Mouse (Mus musculus) kidney, adult 9 months (tissue): ENCODE results near the gene 4833439L19Rik.
A peak's percentile ranks its signal among the peaks of the same experiment; 100 is the strongest.

Experiments used
- DNase-seq: peaks from one replicate; pipeline ENCODE4 v3.0.0; 2022

4833439L19Rik gene

DNA sequence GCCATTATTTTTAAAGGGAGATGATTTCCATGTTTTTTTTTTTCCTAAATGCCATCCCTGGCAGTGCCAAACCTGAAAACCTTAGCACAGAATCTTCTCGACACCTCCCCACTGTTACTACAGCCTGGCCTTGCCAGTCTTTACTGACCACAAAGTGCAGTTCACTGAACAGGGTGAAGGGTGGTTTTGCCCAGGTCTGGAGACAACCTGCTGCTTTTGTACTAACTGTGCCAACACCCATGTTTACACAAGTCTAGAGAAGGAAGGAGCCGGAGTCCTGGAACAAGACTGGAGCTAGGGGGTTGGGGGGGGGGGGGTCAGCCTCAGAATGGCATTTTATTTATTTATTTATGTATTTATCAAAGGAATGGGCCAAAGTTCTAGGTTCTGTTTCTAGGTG, 16.1 kb upstream of the 4833439L19Rik start:
- peak; percentile 50 for DNase-seq

DNA sequence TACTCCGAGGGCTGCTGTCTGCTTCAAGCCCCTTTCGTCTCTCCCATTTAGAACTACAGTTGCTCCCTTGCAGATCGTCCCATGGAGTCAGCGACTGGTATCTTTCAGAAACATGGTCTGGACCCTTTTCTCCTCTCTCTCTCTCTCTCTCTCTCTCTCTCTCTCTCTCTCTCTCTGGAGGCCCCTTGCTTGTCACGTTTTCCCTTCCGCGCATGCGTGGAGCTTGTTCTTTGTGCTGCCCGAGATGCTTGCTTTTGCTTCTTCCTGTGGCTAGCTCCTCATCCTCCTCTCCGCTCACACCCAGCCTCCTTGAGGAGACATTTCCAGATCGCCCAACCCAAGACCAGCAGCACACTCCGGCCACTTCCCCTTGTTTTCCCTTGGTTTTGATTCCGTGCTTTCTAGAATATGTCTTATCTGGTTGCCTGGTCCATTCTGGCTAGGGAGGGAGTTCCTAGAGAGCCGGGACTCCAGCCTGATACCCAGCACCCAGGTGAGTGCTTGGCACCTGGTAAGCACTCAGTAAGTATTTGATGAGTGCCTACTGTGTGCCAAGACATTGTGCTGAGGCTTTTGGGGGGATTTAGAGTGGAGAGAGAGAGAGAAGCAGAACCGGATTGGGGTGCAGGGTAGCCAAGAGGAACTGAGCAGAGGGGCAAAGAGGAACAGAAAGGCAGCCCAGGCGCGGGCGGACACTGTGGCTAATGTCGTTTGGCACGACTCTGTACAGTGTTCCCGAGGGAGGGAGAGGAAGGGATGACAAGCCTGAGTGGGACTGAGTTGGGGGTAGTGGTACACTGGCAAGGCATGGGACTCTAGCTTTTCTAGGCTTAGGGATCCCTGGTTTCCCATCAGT, 12.6 kb upstream of the 4833439L19Rik start:
- no peak for DNase-seq

DNA sequence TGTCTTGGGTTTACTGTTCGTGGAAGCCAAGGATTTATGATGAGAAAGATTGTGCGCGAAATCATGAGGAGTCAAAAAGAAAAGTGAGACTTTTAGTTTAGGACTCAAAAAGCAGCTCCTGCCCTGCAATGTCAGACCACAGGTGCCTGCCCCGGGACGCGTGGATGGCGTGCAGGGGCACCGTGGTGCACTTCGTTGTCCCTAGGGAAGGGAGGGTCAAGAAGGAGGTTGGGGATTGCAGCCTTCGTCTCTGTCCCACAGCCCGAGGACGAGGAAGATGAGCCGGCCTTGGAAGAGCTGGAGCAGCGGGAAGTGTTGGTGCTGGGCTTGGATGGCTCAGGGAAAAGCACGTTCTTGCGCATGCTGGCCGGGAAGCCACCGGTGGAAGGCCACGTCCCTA, 10.3 kb upstream of the 4833439L19Rik start:
- no peak for DNase-seq

GRCm38 (mm10) chr13:54574854-54575481, 9.7 kb upstream of the 4833439L19Rik start, which contains the start of gene Arl10:
Arl10 (plus strand) TSS chr13:54575015.
- peak; percentile 81 for DNase-seq

- DNase-seq: no peak
Measured at GRCm38 (mm10) chr13:54572621-54573020, 7.4 kb upstream of the 4833439L19Rik start.

DNA sequence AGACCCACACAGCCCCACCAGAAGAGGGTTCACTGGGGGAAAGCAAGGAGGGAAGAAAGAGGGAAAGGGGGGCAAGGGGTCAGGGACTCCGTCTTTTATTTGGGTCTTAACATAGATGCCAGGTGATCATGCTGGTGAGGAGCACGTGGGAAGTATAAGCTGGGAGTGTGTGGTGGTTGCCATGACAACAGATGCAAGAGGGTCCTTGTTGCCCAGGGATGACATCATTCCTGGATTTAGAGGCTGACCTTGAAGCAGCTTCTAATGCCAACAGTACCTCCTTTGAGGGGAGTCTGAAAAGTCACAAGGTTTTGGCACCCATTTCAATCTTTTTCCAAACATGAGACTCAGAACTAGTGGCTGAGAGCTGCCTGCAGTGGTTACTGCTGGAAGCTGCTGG, 6.4 kb upstream of the 4833439L19Rik start:
- no peak for DNase-seq

GRCm38 (mm10) chr13:54570736-54571135, 5.5 kb upstream of the 4833439L19Rik start:
- DNase-seq: no peak

GRCm38 (mm10) chr13:54569282-54569681, 4.0 kb upstream of the 4833439L19Rik start:
- no peak for DNase-seq

GRCm38 (mm10) chr13:54568380-54568779, 3.1 kb upstream of the 4833439L19Rik start:
- DNase-seq: peak; percentile 84

GRCm38 (mm10) chr13:54565594-54566345, 535 bp upstream of the 4833439L19Rik start:
- peak; percentile 94 for DNase-seq

DNA sequence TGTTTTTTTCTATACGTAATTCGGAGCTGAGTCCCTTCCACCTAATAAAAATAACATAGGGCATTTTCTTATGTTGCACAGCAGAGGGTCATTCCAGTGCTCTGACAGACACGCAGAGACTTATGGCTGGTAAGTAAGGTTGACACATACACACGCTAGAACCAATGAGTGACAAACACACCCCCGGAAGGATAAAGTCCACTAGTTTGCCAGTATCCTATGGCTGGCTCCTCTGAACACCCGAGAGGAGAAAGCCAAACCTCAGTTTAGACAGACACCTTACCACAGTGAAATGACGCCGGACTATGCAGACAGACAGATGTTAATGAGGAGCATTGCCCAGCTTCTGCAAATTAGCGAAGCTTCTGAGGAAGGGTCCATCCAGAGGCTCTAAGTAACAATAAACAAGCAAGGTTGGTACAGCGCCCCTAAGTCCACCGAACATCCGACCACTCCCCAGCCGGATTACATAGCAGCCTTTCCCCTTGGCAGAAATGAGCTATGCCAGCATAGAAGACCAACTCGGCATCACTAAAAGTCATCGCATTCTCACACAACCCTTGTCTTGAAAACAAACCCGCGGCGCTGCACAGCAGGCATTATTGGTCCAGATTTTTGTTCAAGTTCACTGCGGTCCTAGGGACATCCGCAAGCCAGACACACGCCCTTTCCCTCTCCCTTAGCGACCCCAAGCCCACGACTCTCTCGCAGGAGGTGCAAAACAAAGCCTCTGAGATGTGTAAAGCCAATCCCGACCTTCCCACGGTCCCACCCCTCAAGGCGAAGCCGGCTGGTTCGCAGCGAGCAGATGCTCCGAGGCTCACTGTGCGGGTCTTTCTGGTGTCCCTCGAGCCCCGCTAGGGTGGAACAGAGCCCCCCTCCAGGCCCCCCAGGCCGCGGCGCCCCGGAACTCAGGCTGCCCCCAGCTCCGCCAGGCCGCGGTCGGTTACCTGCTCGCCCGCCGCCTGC, 719 bp downstream of the 4833439L19Rik start:
- DNase-seq: peak; percentile 66

DNA sequence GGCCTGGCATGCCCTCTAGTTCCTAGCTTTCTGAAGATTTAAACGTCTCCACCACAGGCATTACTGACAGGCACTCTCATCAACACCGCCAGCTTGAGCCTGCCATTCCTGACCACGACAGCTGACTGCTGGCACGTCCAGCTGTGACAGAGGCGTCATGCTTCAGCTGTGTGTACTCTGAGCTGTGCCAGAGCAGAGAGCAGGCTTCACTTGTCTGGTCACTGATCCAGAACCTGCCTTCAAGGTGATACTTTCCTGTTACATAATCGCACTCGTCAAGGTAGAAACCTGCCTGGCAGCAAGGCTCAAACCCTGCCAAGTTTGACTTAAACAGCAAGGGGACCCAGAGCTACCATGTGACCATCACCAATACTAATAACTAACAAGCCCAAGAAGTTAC, 2.7 kb downstream of the 4833439L19Rik start:
- DNase-seq: peak; percentile 98

GRCm38 (mm10) chr13:54560608-54561007, 4.6 kb downstream of the 4833439L19Rik start:
- DNase-seq: peak; percentile 23

DNA sequence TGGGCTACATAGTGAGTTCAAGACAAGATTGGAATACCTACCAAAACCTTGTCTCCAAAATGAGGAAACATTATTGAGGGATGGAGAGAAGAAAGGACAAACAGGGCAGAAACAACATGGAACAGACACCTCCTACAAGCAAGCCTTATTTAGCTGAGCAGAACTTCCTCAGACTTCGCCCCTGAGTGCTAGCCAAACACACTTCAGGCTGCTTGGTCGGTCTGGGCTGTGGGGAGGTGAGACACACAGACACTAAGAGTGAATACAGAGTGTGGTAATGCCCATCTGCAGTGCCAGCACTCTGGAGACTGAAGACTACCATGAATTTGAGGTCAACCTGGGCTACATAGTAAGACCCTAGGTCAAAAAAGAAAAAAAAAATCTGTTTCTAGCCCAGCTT, 5.6 kb downstream of the 4833439L19Rik start:
- DNase-seq: peak; percentile 64

DNA sequence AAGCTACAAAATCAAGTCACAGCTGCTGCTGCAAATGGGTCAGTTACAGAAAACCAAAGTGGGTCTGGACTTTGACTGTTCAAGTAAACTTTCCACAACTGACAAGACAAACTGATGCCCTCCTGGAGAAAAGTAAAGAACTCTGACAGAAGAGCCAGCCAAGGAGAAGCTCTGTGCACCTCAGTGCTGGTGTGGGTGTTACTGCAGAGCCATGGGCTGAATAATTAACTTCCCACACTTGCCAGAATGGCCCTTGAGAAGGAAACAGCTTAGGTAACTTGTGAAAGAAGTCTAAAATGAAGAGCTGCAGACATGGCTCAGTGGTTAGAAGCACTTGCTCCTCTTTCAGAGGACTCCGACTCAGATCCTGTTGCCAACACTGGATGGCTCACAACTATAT, 7.6 kb downstream of the 4833439L19Rik start:
- peak; percentile 90 for DNase-seq

GRCm38 (mm10) chr13:54556796-54557195, 8.4 kb downstream of the 4833439L19Rik start:
- peak; percentile 82 for DNase-seq

- DNase-seq: no peak
Measured at GRCm38 (mm10) chr13:54556176-54556575, 9.1 kb downstream of the 4833439L19Rik start.

DNA sequence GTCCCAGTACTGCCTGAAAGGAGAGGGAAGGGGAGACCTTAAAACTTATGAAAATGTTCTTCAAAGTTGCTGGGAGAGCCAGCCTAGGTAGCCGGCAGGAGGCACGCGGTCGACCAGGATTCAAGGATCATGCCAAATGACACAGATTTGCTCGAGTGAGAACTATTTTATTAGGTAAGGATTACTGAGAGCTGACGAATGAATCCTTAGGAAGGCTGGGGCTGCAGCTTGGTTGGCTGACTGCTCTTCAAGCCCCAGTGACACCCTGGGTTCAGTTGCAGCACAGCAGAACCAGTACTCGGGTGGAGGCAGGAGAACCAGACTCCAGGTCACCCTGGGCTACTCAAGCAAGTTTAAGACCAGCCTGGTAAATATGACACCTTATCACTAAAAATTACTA, 17.2 kb downstream of the 4833439L19Rik start:
- DNase-seq: peak; percentile 66

DNA sequence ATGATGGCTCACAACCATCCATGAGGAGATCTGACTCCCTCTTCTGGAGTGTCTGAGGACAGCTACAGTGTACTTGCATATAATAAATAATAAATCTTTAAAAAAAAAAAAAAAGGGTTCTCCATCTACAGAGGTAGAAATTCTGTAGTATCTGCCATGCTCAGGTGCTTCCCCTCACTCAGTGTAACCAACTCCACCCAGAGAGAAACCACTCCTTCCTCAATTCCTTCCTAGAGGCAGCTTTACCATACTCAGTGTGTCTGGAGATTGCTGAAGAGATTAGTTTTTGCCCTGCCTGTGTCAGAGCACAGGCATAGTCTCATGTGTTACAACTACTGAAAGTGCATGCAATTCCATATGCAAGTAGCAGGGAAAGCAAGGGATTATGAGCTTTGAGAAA, 33.1 kb downstream of the 4833439L19Rik start:
- DNase-seq: no peak

- no peak for DNase-seq
Measured at GRCm38 (mm10) chr13:54527140-54527539, 38.1 kb downstream of the 4833439L19Rik start.

GRCm38 (mm10) chr13:54521181-54521580, 44.1 kb downstream of the 4833439L19Rik start:
- no peak for DNase-seq

- peak; percentile 36 for DNase-seq
Measured at GRCm38 (mm10) chr13:54520221-54520620, 45.0 kb downstream of the 4833439L19Rik start.
